ENCODE assay signal across 25 mouse cellular contexts in the genomic region with DNA sequence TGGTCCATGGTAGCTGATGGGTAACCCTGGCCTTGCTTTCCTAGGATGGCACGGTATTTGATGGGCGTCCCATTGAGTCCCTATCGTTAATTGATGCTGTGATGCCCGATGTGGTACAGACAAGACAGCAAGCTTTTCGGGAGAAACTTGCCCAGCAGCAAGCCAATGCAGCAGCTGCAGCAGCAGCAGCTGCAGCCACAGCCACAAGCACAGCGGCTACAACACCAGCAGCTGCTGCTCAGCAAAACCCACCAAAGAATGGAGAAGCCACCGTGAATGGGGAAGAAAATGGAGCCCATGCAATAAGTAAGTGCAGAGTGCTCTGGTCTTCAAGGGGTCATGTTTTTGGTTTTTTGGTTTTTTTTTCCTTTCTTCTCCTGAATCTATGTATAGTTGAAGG.
"Had no signal": no experiment of that assay in that cellular context is flagged by ENCODE, and none has a peak within 500 bp of the region (broad histone marks: within the 10 kb centered on the region; RNA-seq: fewer than 3 reads in every experiment).

No protein-coding gene starts in this region.

- H3K4me3 ChIP-seq: embryonic facial prominence, embryonic 10.5 days; embryonic facial prominence, embryonic 12.5 days; embryonic facial prominence, embryonic 13.5 days; embryonic facial prominence, embryonic 15.5 days; erythroblast, embryonic 14.5 days; forebrain, embryonic 10.5 days; forebrain, embryonic 12.5 days; forebrain, embryonic 13.5 days; forebrain, embryonic 15.5 days; gastrocnemius, adult 2 months; heart, adult 2 months had no signal

- H3K36me3 ChIP-seq: embryonic facial prominence, embryonic 12.5 days had no signal

- DNase-seq: cerebellum, adult 8-10 months; cerebellum, adult 9-10 months; cerebellum, adult 9-11 months; cerebellum, postnatal 10 days; cerebellum, postnatal 14 days; cerebellum, postnatal 25 days; cerebellum, postnatal 36 days; forebrain, postnatal 0 days; gastrocnemius, adult 2 months; gastrocnemius, postnatal 10 days; gastrocnemius, postnatal 14 days; gastrocnemius, postnatal 25 days; gastrocnemius, postnatal 36 days; heart, adult 11 months; heart, adult 18-20 months; heart, adult 2 months had no signal

- H3K27me3 ChIP-seq: embryonic facial prominence, embryonic 12.5 days; embryonic facial prominence, embryonic 13.5 days; embryonic facial prominence, embryonic 15.5 days; forebrain, embryonic 12.5 days; forebrain, embryonic 13.5 days; forebrain, embryonic 15.5 days had no signal

- H3K4me2 ChIP-seq: embryonic facial prominence, embryonic 12.5 days; embryonic facial prominence, embryonic 13.5 days; embryonic facial prominence, embryonic 15.5 days; forebrain, embryonic 12.5 days; forebrain, embryonic 13.5 days; forebrain, embryonic 15.5 days had no signal
